Mouse (Mus musculus) B cell, adult 62 days (primary cell): ENCODE measurements around the gene Sgip1. TPM values are rescaled to one million over a fixed set of nuclear protein-coding genes. Genes with fewer than 3 reads are reported as not detected.

Experiments used
- total RNA-seq: library from RNA; stranded (reverse); gene quantifications from 4 replicates; pipeline ENCODE4 v1.2.4, GENCODE M21; 2023

Sgip1 gene
- total RNA-seq = 0.09 to 0.23 TPM (median 0.19 TPM) in 3 of 4 replicates, not detected in the other

GRCm38 (mm10) chr4:102741287-102741686 lies at the start of gene Sgip1:
Gene Sgip1, plus strand, starts transcription at chr4:102741297.

DNA sequence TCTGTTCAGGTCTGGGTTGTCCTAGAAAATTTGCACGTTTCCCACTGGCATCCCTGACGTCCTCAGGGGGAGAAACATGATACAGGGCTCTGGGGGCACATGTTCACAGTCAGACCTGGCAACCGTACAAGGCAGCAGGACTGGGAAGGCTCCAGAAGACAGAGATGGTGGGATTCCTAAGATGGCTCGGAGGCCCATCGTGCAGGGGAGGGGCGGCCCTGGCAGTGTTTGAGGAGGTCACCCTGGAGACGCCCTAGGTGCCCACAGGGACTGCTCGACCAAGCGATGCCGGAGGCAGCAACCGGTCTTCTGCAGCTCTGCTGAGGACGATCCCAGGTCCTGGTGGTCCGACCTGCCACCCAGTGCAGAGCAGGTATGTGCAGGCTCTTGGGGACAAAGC lies 237.3 kb downstream of the Sgip1 start, which contains the start of gene Tctex1d1:
Gene Tctex1d1 (plus strand): TSS at position 167 of the 400 bp plus-strand sequence.

Other genes starting within 250 kb of the Sgip1 start
- gene Tctex1d1, start 237.3 kb downstream of the Sgip1 start, total RNA-seq = not detected in 4 replicates